Mouse (Mus musculus) spleen, adult 2 months (tissue): ENCODE results near the gene Klhdc8a.

Source experiments
- CTCF ChIP-seq: fragments of 200-500 bp; IDR thresholded peaks from 2 replicates; pipeline ENCODE4 v1.5.1; 2011; ENCODE audit warnings: mild to moderate bottlenecking, inconsistent platforms; ENCODE audit not compliant: insufficient read depth, insufficient read length, insufficient replicate concordance; ENCODE audit errors: extremely low read depth
- POLR2A ChIP-seq: fragments of 200-500 bp; IDR thresholded peaks from 2 replicates; pipeline ENCODE4 v1.6.1; 2011; ENCODE audit warnings: low read depth, low read length, inconsistent platforms

DNA sequence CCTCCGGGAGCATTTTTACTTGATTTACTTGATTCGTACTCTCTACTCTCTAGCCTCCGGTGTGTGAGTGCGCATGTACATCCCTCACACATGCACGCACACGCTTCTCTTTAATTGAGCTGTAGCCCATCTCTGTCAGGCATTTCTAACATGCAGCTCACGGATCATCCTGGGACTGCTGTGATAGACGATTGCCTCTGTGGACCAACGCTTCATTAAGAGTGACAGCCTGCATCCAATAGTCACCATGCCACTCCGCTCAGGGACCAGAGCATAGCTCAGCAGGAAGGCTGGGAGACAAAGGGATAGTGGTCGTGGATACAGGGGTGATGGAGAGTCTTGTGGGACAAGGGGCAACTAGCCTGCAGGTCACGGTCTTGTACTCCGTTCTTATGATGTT is 15.4 kb upstream of the Klhdc8a start:
- TF ChIP-seq POLR2A, result no peak
- TF ChIP-seq CTCF, result no peak
